Mouse (Mus musculus) CH12.LX (cell line): ENCODE data around the gene Nek1. TPM values are rescaled to one million over a fixed set of nuclear protein-coding genes. Genes with fewer than 3 reads are reported as not detected.

Experiments
- DNase-seq: peaks from one replicate; pipeline ENCODE4 v3.0.0-alpha.2; 2013; ENCODE audit errors: extremely low read depth
- H3K27ac ChIP-seq: 2 replicates; pipeline ENCODE4 v1.5.1; 2012; ENCODE audit warnings: low read depth, mild to moderate bottlenecking, control low read depth, moderate library complexity; ENCODE audit not compliant: insufficient read depth
- H3K27me3 ChIP-seq: replicated peaks from 2 replicates; pipeline ENCODE3; 2012; ENCODE audit warnings: inconsistent platforms
- H3K36me3 ChIP-seq, 2 experiments: replicated peaks in 1 of 2; 2 replicates each; pipeline versions ENCODE3 to v1.6.1; 2012; ENCODE audit warnings: inconsistent platforms in 1 of 2, low read length in 1 of 2, mild to moderate bottlenecking in 1 of 2, mixed read lengths in 1 of 2, moderate library complexity in 1 of 2; ENCODE audit not compliant: control insufficient read depth in 1 of 2, insufficient read depth in 1 of 2
- H3K4me1 ChIP-seq, 2 experiments: 2 replicates each; pipeline ENCODE4 v1.6.1; 2012; ENCODE audit warnings: inconsistent platforms in 1 of 2, moderate library complexity in 1 of 2; ENCODE audit not compliant: insufficient read depth in 2 of 2, control insufficient read depth in 1 of 2
- H3K4me2 ChIP-seq: 2 replicates; pipeline ENCODE4 v1.6.1; 2012; ENCODE audit warnings: low read depth, mild to moderate bottlenecking, control low read depth; ENCODE audit not compliant: poor library complexity, insufficient read depth, severe bottlenecking
- H3K4me3 ChIP-seq, 3 experiments: fragments of 150-350 bp in 1 of 3; sonication (generic) in 1 of 3; replicated peaks in 1 of 3; 2 replicates each; pipeline versions ENCODE3 to v1.5.1; 2011 to 2012; ENCODE audit warnings: low read depth in 2 of 3, low read length in 2 of 3, mild to moderate bottlenecking in 2 of 3, moderate library complexity in 2 of 3, control low read depth in 1 of 3, improper control_type of control experiment in 1 of 3, inconsistent platforms in 1 of 3, mixed read lengths in 1 of 3; ENCODE audit not compliant: poor library complexity in 1 of 3
- H3K79me2 ChIP-seq: replicated peaks from 2 replicates; pipeline ENCODE4 v1.6.1; 2012; ENCODE audit warnings: mild to moderate bottlenecking, moderate library complexity; ENCODE audit not compliant: control insufficient read depth, poor library complexity, insufficient read depth, severe bottlenecking; ENCODE audit errors: extremely low read depth
- H3K9ac ChIP-seq: 2 replicates; pipeline ENCODE4 v1.6.1; 2012; ENCODE audit warnings: low read depth, mild to moderate bottlenecking, control low read depth, moderate library complexity; ENCODE audit not compliant: insufficient read depth
- H3K9me3 ChIP-seq: replicated peaks from 2 replicates; pipeline ENCODE3; 2012; ENCODE audit warnings: low read length, inconsistent platforms, mixed read lengths
- BHLHE40 ChIP-seq: IDR thresholded peaks from 2 replicates; pipeline ENCODE4 v1.6.1; 2011; ENCODE audit warnings: mild to moderate bottlenecking, low read depth, low read length, improper control_type of control experiment
- E2F4 ChIP-seq: IDR thresholded peaks from 2 replicates; pipeline ENCODE4 v1.6.1; 2011; ENCODE audit warnings: low read depth, low read length, improper control_type of control experiment; ENCODE audit not compliant: insufficient replicate concordance
- ELF1 ChIP-seq: IDR thresholded peaks from 2 replicates; pipeline ENCODE4 v1.6.1; 2014; ENCODE audit warnings: low read depth, mild to moderate bottlenecking, inconsistent platforms, low read length, improper control_type of control experiment
- EP300 ChIP-seq: IDR thresholded peaks from 2 replicates; pipeline ENCODE4 v1.6.1; 2011; ENCODE audit warnings: low read length, improper control_type of control experiment
- ETS1 ChIP-seq: conservative IDR thresholded peaks from 2 replicates; pipeline ENCODE4 v1.6.1; 2012; ENCODE audit warnings: low read depth, mild to moderate bottlenecking, inconsistent platforms, low read length, improper control_type of control experiment, moderate library complexity
- HCFC1 ChIP-seq: IDR thresholded peaks from 2 replicates; pipeline ENCODE4 v1.6.1; 2012; ENCODE audit warnings: low read depth, mild to moderate bottlenecking, inconsistent platforms, low read length, improper control_type of control experiment
- IRF4 ChIP-seq: IDR thresholded peaks from 2 replicates; pipeline ENCODE4 v1.6.1; 2014; ENCODE audit warnings: low read depth, mild to moderate bottlenecking, inconsistent platforms, low read length, improper control_type of control experiment
- JUN ChIP-seq: IDR thresholded peaks from 2 replicates; pipeline ENCODE4 v1.6.1; 2011; ENCODE audit warnings: low read depth, mild to moderate bottlenecking, low read length, improper control_type of control experiment, moderate library complexity; ENCODE audit not compliant: insufficient read depth
- JUND ChIP-seq: conservative IDR thresholded peaks from 2 replicates; pipeline ENCODE4 v1.6.1; 2011; ENCODE audit warnings: low read depth, low read length, improper control_type of control experiment
- MAFK ChIP-seq: IDR thresholded peaks from 2 replicates; pipeline ENCODE4 v1.6.1; 2011; ENCODE audit warnings: low read length, improper control_type of control experiment; ENCODE audit not compliant: insufficient replicate concordance
- MAX ChIP-seq: IDR thresholded peaks from 2 replicates; pipeline ENCODE4 v1.6.1; 2011; ENCODE audit warnings: low read length, improper control_type of control experiment
- MAZ ChIP-seq: IDR thresholded peaks from 2 replicates; pipeline ENCODE4 v1.6.1; 2012; ENCODE audit warnings: low read depth, mild to moderate bottlenecking, inconsistent platforms, low read length, improper control_type of control experiment, moderate library complexity
- MEF2A ChIP-seq: IDR thresholded peaks from 2 replicates; pipeline ENCODE4 v1.6.1; 2014; ENCODE audit warnings: low read depth, mild to moderate bottlenecking, inconsistent platforms, low read length, improper control_type of control experiment, borderline replicate concordance
- MXI1 ChIP-seq: IDR thresholded peaks from 2 replicates; pipeline ENCODE4 v1.6.1; 2011; ENCODE audit warnings: mild to moderate bottlenecking, low read depth, low read length, improper control_type of control experiment
- MYC ChIP-seq: IDR thresholded peaks from 2 replicates; pipeline ENCODE4 v1.6.1; 2011; ENCODE audit warnings: low read depth, mild to moderate bottlenecking, improper control_type of control experiment, low read length
- NRF1 ChIP-seq: IDR thresholded peaks from 2 replicates; pipeline ENCODE4 v1.6.1; 2014; ENCODE audit warnings: low read depth, mild to moderate bottlenecking, inconsistent platforms, low read length, improper control_type of control experiment, moderate library complexity
- POLR2AphosphoS2 ChIP-seq: IDR thresholded peaks from 2 replicates; pipeline ENCODE4 v1.6.1; 2011; ENCODE audit warnings: low read depth, low read length, improper control_type of control experiment
- RCOR1 ChIP-seq: conservative IDR thresholded peaks from 2 replicates; pipeline ENCODE4 v1.6.1; 2012; ENCODE audit warnings: low read depth, mild to moderate bottlenecking, inconsistent platforms, low read length, improper control_type of control experiment
- SIN3A ChIP-seq: IDR thresholded peaks from 2 replicates; pipeline ENCODE4 v1.6.1; 2012; ENCODE audit warnings: low read length, improper control_type of control experiment, inconsistent platforms
- SMC3 ChIP-seq: IDR thresholded peaks from 2 replicates; pipeline ENCODE4 v1.6.1; 2011; ENCODE audit warnings: low read depth, low read length, improper control_type of control experiment
- TBP ChIP-seq: conservative IDR thresholded peaks from 2 replicates; pipeline ENCODE4 v1.6.1; 2011; ENCODE audit warnings: low read depth, low read length, improper control_type of control experiment
- TCF12 ChIP-seq: IDR thresholded peaks from 2 replicates; pipeline ENCODE4 v1.6.1; 2014; ENCODE audit warnings: low read depth, mild to moderate bottlenecking, inconsistent platforms, low read length, improper control_type of control experiment
- USF1 ChIP-seq: IDR thresholded peaks from 2 replicates; pipeline ENCODE4 v1.6.1; 2014; ENCODE audit warnings: low read depth, mild to moderate bottlenecking, inconsistent platforms, low read length, improper control_type of control experiment
- USF2 ChIP-seq: conservative IDR thresholded peaks from 2 replicates; pipeline ENCODE4 v1.6.1; 2011; ENCODE audit warnings: low read depth, low read length, improper control_type of control experiment
- ZC3H11A ChIP-seq: IDR thresholded peaks from 2 replicates; pipeline ENCODE4 v1.6.1; 2012; ENCODE audit warnings: low read depth, mild to moderate bottlenecking, inconsistent platforms, low read length, improper control_type of control experiment
- ZKSCAN1 ChIP-seq: IDR thresholded peaks from 2 replicates; pipeline ENCODE4 v1.6.1; 2012; ENCODE audit warnings: low read depth, inconsistent platforms, low read length, improper control_type of control experiment, borderline replicate concordance
- ZMIZ1 ChIP-seq: IDR thresholded peaks from 2 replicates; pipeline ENCODE4 v1.6.1; 2012; ENCODE audit warnings: low read depth, mild to moderate bottlenecking, inconsistent platforms, low read length, improper control_type of control experiment
- ZNF384 ChIP-seq: IDR thresholded peaks from 2 replicates; pipeline ENCODE4 v1.6.1; 2012; ENCODE audit warnings: low read depth, low read length, improper control_type of control experiment, inconsistent platforms
- dilution Hi-C: fragments of 300-500 bp; cut with MboI; formaldehyde crosslinking; loops from 2 replicates; pipeline ENCODE4 v1.14.3; 2020; ENCODE audit warnings: low sequenced_read_pairs; ENCODE audit not compliant: extremely low pct_unique_long_range_greater_than_20kb, extremely low pct_ligation_motif_present
- in situ Hi-C: fragments of 300-500 bp; cut with MboI; formaldehyde crosslinking; loops from 3 replicates; pipeline ENCODE4 v1.14.3; 2019; ENCODE audit warnings: low sequenced_read_pairs, low pct_ligation_motif_present, low pct_unique_long_range_greater_than_20kb, mixed read lengths
- polyA plus RNA-seq: library from polyadenylated mRNA; unstranded; fragments of >175 nt; gene quantifications from 2 replicates; pipeline ENCODE4 v1.2.1, GENCODE M21; 2012; ENCODE audit warnings: low read depth; ENCODE audit not compliant: insufficient read length
- total RNA-seq, 2 experiments: library from RNA; depleted of rRNA; stranded (reverse); fragments of 300-350 nt in 1 of 2; fragments of >200 nt in 1 of 2; gene quantifications; 2 replicates each; pipeline ENCODE4 v1.2.3; 2012 to 2014

The Nek1 gene
- total and polyA plus RNA-seq, 3 experiments: 7.7 to 9.2 (median 9.1) TPM

GRCm38 (mm10) chr8:60954281-60955014, 38.5 kb upstream of the Nek1 start (continued):
- TF ChIP-seq RCOR1 (0 out of 2 replicates have a peak, but pooled peaks have one; percentile 5), MAFK (peak; percentile 57; the same call in 1 of the 2 replicates)

GRCm38 (mm10) chr8:60956847-60957246, 36.1 kb upstream of the Nek1 start:
- Histone ChIP-seq H3K27ac (peak overlapping the region; percentile 85), H3K9ac (no peak overlapping the region; the same call in none of the 2 replicates)

GRCm38 (mm10) chr8:60962763-60963162, 30.2 kb upstream of the Nek1 start:
- in situ Hi-C loops: no loop called here
- no peak for DNase-seq
- Histone ChIP-seq H3K27ac (no peak overlapping the region), H3K9me3 (no peaks in the 10 kb centered on the region), H3K36me3 (no peaks in the 10 kb centered on the region), H3K79me2 (peaks cover 41% of the 10 kb centered on the region), H3K9ac (no peak overlapping the region), H3K4me3 (no peak overlapping the region), H3K4me1 (peaks cover 2 to 15% of the 10 kb centered on the region in 2 experiments; a peak in 3 of 4 replicates), H3K4me2 (no peak overlapping the region), H3K27me3 (no peaks in the 10 kb centered on the region)
- TF ChIP-seq SIN3A (no peak), HCFC1 (no peak), JUND (no peak), ZNF384 (no peak), ELF1 (no peak), MEF2A (no peak), JUN (no peak), ZKSCAN1 (no peak), MAX (no peak), USF1 (no peak), MAFK (no peak), MAZ (no peak), TBP (no peak), POLR2AphosphoS2 (no peak), USF2 (no peak), SMC3 (no peak)
- dilution Hi-C loops: no loop called here

More at GRCm38 (mm10) chr8:60956847-60957246, 36.1 kb upstream of the Nek1 start:
- no peaks in the 10 kb centered on the region for H3K9me3 ChIP-seq
- in situ Hi-C loops: no loop called here
- no peaks in the 10 kb centered on the region for H3K36me3 ChIP-seq
- DNase-seq: peak; percentile 84
- peaks cover 44% of the 10 kb centered on the region for H3K79me2 ChIP-seq
- H3K4me3 ChIP-seq: peak overlapping the region in 1 of 3 experiments; percentile 21
- no peaks in the 10 kb centered on the region for H3K27me3 ChIP-seq
- peak overlapping the region; percentile 69 for H3K4me2 ChIP-seq
- TF ChIP-seq HCFC1 (no peak), IRF4 (peak; percentile 84), BHLHE40 (peak; percentile 59), TCF12 (no peak), MYC (peak; percentile 80; the same call in 1 of the 2 replicates), NRF1 (no peak), EP300 (peak; percentile 78), TBP (0 out of 2 replicates have a peak, but pooled peaks have one; percentile 29), JUND (no peak), SIN3A (0 out of 2 replicates have a peak, but pooled peaks have one; percentile 5), ZMIZ1 (no peak), E2F4 (no peak), MXI1 (peak; percentile 20; the same call in 1 of the 2 replicates), MEF2A (peak; percentile 67), POLR2AphosphoS2 (no peak), ETS1 (peak; percentile 54), ZC3H11A (no peak)
- peaks cover 4 to 40% of the 10 kb centered on the region in 2 experiments; a peak in 3 of 4 replicates for H3K4me1 ChIP-seq
- dilution Hi-C loops: no loop called here
